Mouse (Mus musculus) myocyte (in vitro differentiated cells): ENCODE data around the gene Isoc2a. TPM values are rescaled to one million over a fixed set of nuclear protein-coding genes. Genes with fewer than 3 reads are reported as not detected.

ENCODE experiments used
- H3K27me3 ChIP-seq: one replicate; pipeline ENCODE4 v1.6.1; 2011; ENCODE audit not compliant: control insufficient read depth, insufficient read depth, insufficient read length
- H3K36me3 ChIP-seq: one replicate; pipeline ENCODE4 v1.6.1; 2011; ENCODE audit not compliant: control insufficient read depth, insufficient read depth
- H3K4me2 ChIP-seq: one replicate; pipeline ENCODE4 v1.6.1; 2011; ENCODE audit warnings: low read depth, control low read depth
- H3K4me3 ChIP-seq: one replicate; pipeline ENCODE4 v1.5.1; 2011; ENCODE audit warnings: mild to moderate bottlenecking, control low read depth, moderate library complexity
- H3K79me2 ChIP-seq: one replicate; pipeline ENCODE4 v1.6.1; 2011; ENCODE audit not compliant: control insufficient read depth, insufficient read depth
- H3ac ChIP-seq: one replicate; pipeline ENCODE4 v1.6.1; 2011; ENCODE audit not compliant: control insufficient read depth, insufficient read length
- CEBPB ChIP-seq: IDR thresholded peaks from 2 replicates; pipeline ENCODE4 v1.6.1; 2011; ENCODE audit warnings: mild to moderate bottlenecking, moderate library complexity; ENCODE audit not compliant: poor library complexity, insufficient read depth, severe bottlenecking
- E2F4 ChIP-seq: IDR thresholded peaks from one replicate; pipeline ENCODE4 v1.6.1; 2011; ENCODE audit warnings: mild to moderate bottlenecking, control low read depth, moderate library complexity; ENCODE audit not compliant: insufficient read depth
- MAX ChIP-seq: IDR thresholded peaks from one replicate; pipeline ENCODE4 v1.6.1; 2011; ENCODE audit warnings: low read depth, mild to moderate bottlenecking, control low read depth
- MYOD1 ChIP-seq, 3 experiments: IDR thresholded peaks; one replicate each; pipeline ENCODE4 v1.6.1; 2011; ENCODE audit warnings: control low read depth in 2 of 3, low read depth in 2 of 3, mild to moderate bottlenecking in 2 of 3, moderate library complexity in 1 of 3; ENCODE audit not compliant: insufficient read length in 2 of 3, control insufficient read depth in 1 of 3
- MYOG ChIP-seq, 3 experiments: IDR thresholded peaks; one replicate each; pipeline ENCODE4 v1.6.1; 2011; ENCODE audit warnings: control low read depth in 2 of 3, low read depth in 2 of 3, mild to moderate bottlenecking in 2 of 3; ENCODE audit not compliant: insufficient read length in 2 of 3, control insufficient read depth in 1 of 3, insufficient read depth in 1 of 3
- POLR2A ChIP-seq: IDR thresholded peaks from one replicate; pipeline ENCODE4 v1.6.1; 2011; ENCODE audit warnings: low read depth, mild to moderate bottlenecking, control low read depth, moderate library complexity; ENCODE audit not compliant: insufficient read length
- POLR2AphosphoS2 ChIP-seq: IDR thresholded peaks from one replicate; pipeline ENCODE4 v1.6.1; 2011; ENCODE audit warnings: low read depth, control low read depth; ENCODE audit not compliant: insufficient read length
- REST ChIP-seq: IDR thresholded peaks from one replicate; pipeline ENCODE4 v1.6.1; 2011; ENCODE audit warnings: mild to moderate bottlenecking, control low read depth, moderate library complexity; ENCODE audit not compliant: insufficient read depth, insufficient read length
- SRF ChIP-seq: IDR thresholded peaks from one replicate; pipeline ENCODE4 v1.6.1; 2011; ENCODE audit warnings: low read depth; ENCODE audit not compliant: control insufficient read depth, insufficient read length
- TCF12 ChIP-seq: IDR thresholded peaks from one replicate; pipeline ENCODE4 v1.6.1; 2011; ENCODE audit warnings: mild to moderate bottlenecking, control low read depth; ENCODE audit not compliant: poor library complexity, insufficient read depth, severe bottlenecking
- TCF3 ChIP-seq: IDR thresholded peaks from one replicate; pipeline ENCODE4 v1.6.1; 2011; ENCODE audit warnings: low read depth, control low read depth; ENCODE audit not compliant: insufficient read length
- USF1 ChIP-seq: IDR thresholded peaks from one replicate; pipeline ENCODE4 v1.6.1; 2011; ENCODE audit warnings: low read depth, mild to moderate bottlenecking, control low read depth, moderate library complexity
- polyA plus RNA-seq: library from polyadenylated mRNA; unstranded; fragments of >200 nt; fragmentation: generic; extraction: Trizol; gene quantifications from one replicate; pipeline ENCODE4 v1.2.1, GENCODE M21; 2012; ENCODE audit warnings: missing spikeins

The Isoc2a gene
- polyA plus RNA-seq, 1 experiment: 3.3 TPM

DNA sequence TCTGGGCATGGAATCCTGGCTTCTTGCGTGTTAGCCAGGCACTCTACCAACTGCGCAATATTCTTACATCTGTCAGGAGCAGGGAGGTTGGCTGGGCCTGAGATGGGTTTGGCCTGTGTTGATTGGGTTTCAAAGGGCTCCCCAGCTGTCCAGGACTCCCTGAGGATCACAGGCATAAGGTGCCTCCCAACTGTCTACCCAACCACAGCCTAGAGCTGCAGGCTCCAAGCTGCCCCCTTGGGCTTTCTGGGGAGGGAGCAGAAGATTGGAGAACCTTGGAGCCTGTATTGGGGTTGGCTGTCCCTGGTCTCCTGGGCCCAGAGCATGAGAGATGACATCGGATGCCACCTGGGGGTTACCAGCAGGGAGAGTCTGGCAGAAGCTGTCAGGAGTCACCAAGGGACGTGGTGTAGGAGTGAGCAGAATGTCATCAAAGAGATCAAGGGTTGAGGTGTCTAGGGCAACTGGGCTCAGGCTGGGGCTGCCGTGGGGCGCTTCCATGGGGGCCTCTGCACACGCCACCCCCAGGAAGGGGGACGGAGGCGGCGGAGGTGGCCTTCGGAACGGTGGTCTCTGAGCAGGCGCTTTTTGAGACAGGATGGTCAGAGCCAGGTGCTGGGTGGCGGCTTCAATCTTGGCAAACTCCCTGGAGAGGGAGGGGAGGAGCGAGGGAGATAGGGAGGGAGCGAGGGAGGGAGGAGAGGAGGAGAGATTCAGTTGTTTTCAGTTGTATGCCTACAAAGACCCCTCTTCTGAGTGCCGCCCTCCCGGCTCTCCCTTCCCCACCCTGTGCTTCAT is 22.1 kb downstream of the Isoc2a start:
- Histone ChIP-seq H3K4me2 (no peak overlapping the region), H3K79me2 (no peaks in the 10 kb centered on the region), H3K27me3 (no peaks in the 10 kb centered on the region), H3K4me3 (no peak overlapping the region), H3ac (no peak overlapping the region), H3K36me3 (no peaks in the 10 kb centered on the region)
- TF ChIP-seq MAX (no peak), TCF3 (no peak), SRF (no peak), E2F4 (no peak), TCF12 (no peak), USF1 (no peak), REST (no peak), POLR2AphosphoS2 (no peak), MYOG (IDR thresholded peaks at IDR 0.05; ENCODE audit: control insufficient read depth in 1 of 3, insufficient read depth in 1 of 3, insufficient read length in 2 of 3, low read depth in 2 of 3) (no peak), CEBPB (no peak)

DNA sequence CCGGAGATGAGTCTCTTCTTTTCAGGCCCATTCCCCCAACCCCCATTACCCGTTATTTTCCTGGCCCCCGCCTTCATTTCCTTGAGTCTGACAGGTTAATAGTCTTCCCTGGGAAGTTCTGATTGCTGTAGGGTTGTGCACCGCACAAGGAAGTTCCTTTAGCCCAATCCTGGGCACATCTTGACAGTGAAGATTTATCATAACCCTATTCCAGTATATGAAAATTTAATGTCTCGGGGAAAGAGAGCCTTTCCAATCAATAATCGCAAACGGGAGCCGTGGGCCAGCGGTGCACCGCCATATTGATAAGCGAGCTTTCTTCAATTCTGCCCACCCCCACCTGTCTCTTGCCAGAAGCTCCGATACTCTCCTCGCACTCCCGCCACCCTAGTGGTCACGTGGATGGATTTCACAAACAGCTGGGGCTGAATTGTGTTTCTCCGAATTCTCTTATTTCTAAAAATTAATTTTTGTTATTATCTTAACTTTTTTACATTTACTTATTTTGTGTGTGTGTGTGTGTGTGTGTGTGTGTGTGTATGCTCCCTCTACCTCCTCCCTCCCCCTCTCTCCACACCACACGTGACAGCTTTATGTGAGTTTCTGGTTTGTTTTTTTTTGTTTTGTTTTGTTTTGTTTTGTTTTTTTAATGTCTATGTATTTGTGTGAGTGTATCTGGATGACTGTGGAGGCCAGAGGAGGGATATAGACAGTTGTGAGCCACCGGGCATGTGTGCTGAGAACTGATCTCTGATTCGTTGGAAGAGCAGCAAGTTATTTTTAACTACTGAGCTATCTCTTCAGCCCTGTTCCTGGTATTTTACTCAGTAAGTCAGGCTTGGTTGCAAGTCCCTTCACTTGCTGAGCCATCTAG is 22.9 kb downstream of the Isoc2a start:
- no peak overlapping the region for H3K4me2 ChIP-seq

DNA sequence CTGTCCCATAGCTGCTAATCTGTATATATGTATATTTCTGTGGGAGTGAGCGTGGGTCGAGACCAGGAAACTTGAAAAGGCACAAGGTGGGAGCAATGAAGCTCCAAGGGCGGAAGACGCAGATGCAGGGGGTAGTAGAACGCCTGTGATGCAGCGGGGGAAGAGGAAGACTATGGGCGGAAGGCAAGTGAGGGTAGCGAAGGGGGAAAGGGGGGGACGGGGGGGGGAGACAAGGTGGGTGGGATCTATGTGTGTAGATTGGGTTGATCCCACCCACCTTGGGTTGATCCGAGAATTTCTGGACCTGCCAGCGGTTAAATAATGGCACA is 23.5 kb downstream of the Isoc2a start:
- H3K36me3 ChIP-seq: no peaks in the 10 kb centered on the region
- no peak overlapping the region for H3K4me2 ChIP-seq
- H3K4me3 ChIP-seq: no peak overlapping the region
- H3K27me3 ChIP-seq: peaks cover 3% of the 10 kb centered on the region
- TF ChIP-seq POLR2AphosphoS2: no peak
- TF ChIP-seq MAX: no peak
- no peak for TF ChIP-seq POLR2A
- TF ChIP-seq TCF12: no peak
- TF ChIP-seq E2F4: no peak
- no peak for TF ChIP-seq USF1
- TF ChIP-seq MYOG (IDR thresholded peaks at IDR 0.05; ENCODE audit: control insufficient read depth in 1 of 3, insufficient read depth in 1 of 3, insufficient read length in 2 of 3, low read depth in 2 of 3): no peak
- no peak for TF ChIP-seq REST
- TF ChIP-seq SRF: no peak
- no peak for TF ChIP-seq TCF3
- no peak for TF ChIP-seq MYOD1 (IDR thresholded peaks at IDR 0.05; ENCODE audit: control insufficient read depth in 1 of 3, insufficient read length in 2 of 3, low read depth in 2 of 3)
- no peak for TF ChIP-seq CEBPB
- H3ac ChIP-seq: no peak overlapping the region
- H3K79me2 ChIP-seq: no peaks in the 10 kb centered on the region

More for the DNA sequence above, 22.9 kb downstream of the Isoc2a start:
- TF ChIP-seq TCF12 (no peak), E2F4 (no peak), POLR2AphosphoS2 (no peak)
- no peak overlapping the region for H3ac ChIP-seq
- H3K27me3 ChIP-seq: no peaks in the 10 kb centered on the region
- no peak overlapping the region for H3K4me3 ChIP-seq
- H3K36me3 ChIP-seq: no peaks in the 10 kb centered on the region
- no peaks in the 10 kb centered on the region for H3K79me2 ChIP-seq

DNA sequence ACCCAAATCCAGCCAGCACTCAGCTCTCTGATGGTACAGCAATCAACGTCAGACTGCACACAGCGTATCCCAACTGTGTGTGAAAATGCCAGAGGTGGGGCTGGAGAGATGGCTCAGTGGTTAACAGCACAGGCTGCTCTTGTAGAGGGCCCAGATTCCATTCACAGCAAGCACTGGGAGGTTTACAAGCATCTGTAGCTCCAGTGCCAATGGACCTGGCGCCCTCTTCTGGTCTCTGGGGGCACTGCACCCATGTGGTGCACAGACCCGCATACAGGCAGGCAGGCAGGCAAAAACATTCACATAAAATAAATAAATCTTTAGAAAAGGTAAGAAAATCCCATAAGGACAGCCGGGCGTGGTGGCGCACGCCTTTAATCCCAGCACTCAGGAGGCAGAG is 24.2 kb downstream of the Isoc2a start:
- TF ChIP-seq USF1 (no peak), POLR2A (no peak), CEBPB (no peak), MYOD1 (IDR thresholded peaks at IDR 0.05; ENCODE audit: control insufficient read depth in 1 of 3, insufficient read length in 2 of 3, low read depth in 2 of 3) (no peak), TCF3 (no peak), E2F4 (no peak), POLR2AphosphoS2 (no peak), REST (no peak), MAX (no peak), TCF12 (no peak), SRF (no peak), MYOG (IDR thresholded peaks at IDR 0.05; ENCODE audit: control insufficient read depth in 1 of 3, insufficient read depth in 1 of 3, insufficient read length in 2 of 3, low read depth in 2 of 3) (no peak)
- no peak overlapping the region for H3ac ChIP-seq
- H3K27me3 ChIP-seq: peaks cover 10% of the 10 kb centered on the region
- H3K4me2 ChIP-seq: no peak overlapping the region
- no peaks in the 10 kb centered on the region for H3K36me3 ChIP-seq
- no peaks in the 10 kb centered on the region for H3K79me2 ChIP-seq
- H3K4me3 ChIP-seq: no peak overlapping the region
